Comparison of ENCODE assay signal across 8 mouse cellular contexts in the genomic region with DNA sequence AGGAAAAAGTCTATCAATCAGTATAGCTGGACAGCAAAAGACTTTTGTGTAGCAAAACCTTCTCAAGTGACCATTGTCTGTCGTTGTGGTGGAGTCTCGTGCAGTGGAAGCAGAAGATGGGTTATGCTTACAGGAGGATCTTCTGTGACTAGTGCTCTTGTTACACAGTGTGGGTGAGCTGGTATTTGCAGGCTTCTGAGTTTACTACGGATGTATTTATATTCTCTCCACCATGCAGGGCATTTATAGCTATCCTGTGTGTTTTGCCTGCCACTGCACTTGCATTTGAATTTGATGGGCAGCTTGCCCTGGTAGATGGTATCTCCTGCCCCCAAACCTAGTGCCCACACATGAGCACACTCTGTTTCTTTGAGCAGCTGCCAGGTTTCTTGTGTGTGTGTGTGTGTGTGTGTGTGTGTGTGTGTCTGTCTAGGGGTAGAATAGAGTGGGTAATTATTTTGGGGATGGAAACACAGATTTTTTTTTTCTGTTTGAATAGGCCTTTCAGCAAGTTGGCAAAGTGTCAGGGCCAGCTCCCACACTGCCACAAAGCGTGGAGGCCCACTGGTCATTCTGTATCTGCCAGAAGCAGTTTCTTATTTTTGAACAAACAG.
DNase-seq lines count a peak whose midpoint lies in the region; ATAC-seq and TF ChIP-seq lines count a peak whose summit lies in the region.
"Had no signal": no experiment of that assay in that cellular context is flagged by ENCODE, and none has a peak within 500 bp of the region (broad histone marks: within the 10 kb centered on the region; RNA-seq: fewer than 3 reads in every experiment).

No protein-coding gene starts in this region.

- no peak for TF ChIP-seq CTCF in lung, postnatal 0 days (IDR thresholded peaks at IDR 0.05)

- no peaks in the 10 kb centered on the region for H3K36me3 ChIP-seq in hindbrain, embryonic 16.5 days (ENCODE audit: control insufficient read depth, insufficient read depth, low read length)
- H3K36me3 ChIP-seq in lung, postnatal 0 days (ENCODE audit: insufficient read depth, low read length) = no peaks in the 10 kb centered on the region

- peak overlapping the region; percentile 54; the same call in 1 of the 2 replicates for H3K27ac ChIP-seq in hindbrain, embryonic 16.5 days (ENCODE audit: low read depth, low read length)
- no peak overlapping the region for H3K27ac ChIP-seq in lung, postnatal 0 days (ENCODE audit: low read length)
- H3K27ac ChIP-seq: liver, embryonic 14.5 days had no signal

- peaks cover 6% of the 10 kb centered on the region for H3K4me1 ChIP-seq in hindbrain, embryonic 16.5 days (ENCODE audit: control insufficient read depth, insufficient read depth, low read depth, low read length)
- H3K4me1 ChIP-seq in lung, postnatal 0 days (ENCODE audit: insufficient read depth, low read depth, low read length) = no peaks in the 10 kb centered on the region; the same call in 1 of the 2 replicates

- no peaks in the 10 kb centered on the region for H3K27me3 ChIP-seq in hindbrain, embryonic 16.5 days (replicated peaks; ENCODE audit: control insufficient read depth, insufficient read depth, low read length)
- 0 out of 2 replicates have a peak, but pooled peaks cover 4% of the 10 kb centered on the region for H3K27me3 ChIP-seq in lung, postnatal 0 days (replicated peaks; ENCODE audit: insufficient read depth, low read length)

- H3K4me2 ChIP-seq in hindbrain, embryonic 16.5 days (ENCODE audit: low read length) = no peak overlapping the region
- no peak overlapping the region for H3K4me2 ChIP-seq in lung, postnatal 0 days (replicated peaks; ENCODE audit: low read depth, low read length)

- DNase-seq in Muller cell, postnatal 12 days (ENCODE audit: inconsistent ontology term) = peak; percentile 66
- DNase-seq in left cerebral cortex, postnatal 4 days = peak; percentile 63
- DNase-seq in lung, postnatal 0 days (ENCODE audit: low spot score) = no peak
- no peak for DNase-seq in embryo, embryonic 9.5 days (ENCODE audit: extremely low spot score)

- peak; percentile 59 for ATAC-seq in cerebellum, adult (ENCODE audit: insufficient number of reproducible peaks, low FRiP score, low TSS enrichment)
- ATAC-seq in hindbrain, embryonic 16.5 days = peak; percentile 70
- ATAC-seq in lung, postnatal 0 days = no peak
- ATAC-seq in granulocyte monocyte progenitor cell, adult 5-6 weeks (replicated peaks; ENCODE audit: poor library complexity, severe bottlenecking) = no peak

- H3K9me3 ChIP-seq in hindbrain, embryonic 16.5 days (ENCODE audit: control insufficient read depth, low read length) = no peaks in the 10 kb centered on the region
- H3K9me3 ChIP-seq in lung, postnatal 0 days (ENCODE audit: low read length) = no peaks in the 10 kb centered on the region

- no peak overlapping the region for H3K9ac ChIP-seq in hindbrain, embryonic 16.5 days (ENCODE audit: low read depth, low read length)
- H3K9ac ChIP-seq in lung, postnatal 0 days (replicated peaks; ENCODE audit: low read depth) = no peak overlapping the region
- H3K9ac ChIP-seq: liver, embryonic 14.5 days had no signal

- TF ChIP-seq EP300 in lung, postnatal 0 days (IDR thresholded peaks at IDR 0.05) = no peak

- H3K4me3 ChIP-seq in hindbrain, embryonic 16.5 days (ENCODE audit: low read length) = no peak overlapping the region
- no peak overlapping the region for H3K4me3 ChIP-seq in lung, postnatal 0 days (ENCODE audit: low read depth, low read length)

- intact Hi-C loops in left cerebral cortex, postnatal 4 days (cut with DNase I) = no loop called here

- 19% methylated on average over 4 of the region's 4 CpGs for WGBS in hindbrain, embryonic 16.5 days
- 57% methylated on average over 4 of the region's 4 CpGs for WGBS in lung, postnatal 0 days

Comparison
In these comparisons a context has a peak if more than half of its experiments do, and no peak if none do; other contexts are left out.
1. DNase-seq: peak in Muller cell, postnatal 12 days (single experiment) and left cerebral cortex, postnatal 4 days (single experiment); none in lung, postnatal 0 days (single experiment) and embryo, embryonic 9.5 days (single experiment).
2. ATAC-seq: peak in cerebellum, adult (single experiment) and hindbrain, embryonic 16.5 days (single experiment); none in lung, postnatal 0 days (single experiment) and granulocyte monocyte progenitor cell, adult 5-6 weeks (single experiment).